Mouse (Mus musculus) kidney, postnatal 4 days (tissue): ENCODE measurements at regions not wholly inside any gene's neighbourhood (a gene's known extent, or its start where the extent isn't known, plus 50 kb on each side); places are given as distances from the start of the nearest gene placed in this dataset.

Source experiments
- DNase-seq, 2 experiments: peaks; one replicate each; pipeline ENCODE4 v3.0.0; 2021; ENCODE audit warnings: mixed read lengths in 2 of 2

GRCm38 (mm10) chr10:92625781-92626180 is 96.4 kb downstream of the Nedd1 start:
- no peak for DNase-seq

GRCm38 (mm10) chr10:92615684-92616379 is 106.4 kb downstream of the Nedd1 start:
- no peak for DNase-seq

- DNase-seq: no peak
These were observed 107.9 kb downstream of the Nedd1 start for GRCm38 (mm10) chr10:92614341-92614740.

- DNase-seq: no peak
These were observed 111.2 kb downstream of the Nedd1 start for GRCm38 (mm10) chr10:92611060-92611459.

- DNase-seq: no peak
These were observed 115.5 kb downstream of the Nedd1 start for GRCm38 (mm10) chr10:92606761-92607160.

- no peak for DNase-seq
These were observed 116.6 kb downstream of the Nedd1 start for GRCm38 (mm10) chr10:92605646-92606045.

GRCm38 (mm10) chr10:92600116-92600515 is 122.1 kb downstream of the Nedd1 start:
- no peak for DNase-seq

- DNase-seq: peak; percentile 28 to 48
These were observed 126.5 kb downstream of the Nedd1 start for GRCm38 (mm10) chr10:92595496-92596355.

GRCm38 (mm10) chr10:92593947-92594460 is 128.2 kb downstream of the Nedd1 start:
- peak; percentile 13 to 27 for DNase-seq

- peak in 1 of 2 experiments; percentile 15 for DNase-seq
These were observed 143.3 kb downstream of the Nedd1 start for GRCm38 (mm10) chr10:92578872-92579271.

GRCm38 (mm10) chr10:92570496-92570895 is 151.7 kb downstream of the Nedd1 start:
- no peak for DNase-seq

GRCm38 (mm10) chr10:92557463-92557862 is 164.8 kb downstream of the Nedd1 start:
- no peak for DNase-seq

- DNase-seq: no peak
These were observed 165.4 kb downstream of the Nedd1 start for GRCm38 (mm10) chr10:92556526-92557422.

GRCm38 (mm10) chr10:92555727-92556525 is 166.3 kb downstream of the Nedd1 start:
- DNase-seq: no peak

- no peak for DNase-seq
These were observed 168.3 kb downstream of the Nedd1 start for GRCm38 (mm10) chr10:92553966-92554365.

- no peak for DNase-seq
These were observed 173.2 kb downstream of the Nedd1 start for GRCm38 (mm10) chr10:92548875-92549586.

- no peak for DNase-seq
These were observed 183.8 kb downstream of the Nedd1 start for GRCm38 (mm10) chr10:92538433-92538832.

- no peak for DNase-seq
These were observed 205.3 kb downstream of the Nedd1 start for GRCm38 (mm10) chr10:92516886-92517285.

- no peak for DNase-seq
These were observed 210.5 kb downstream of the Nedd1 start for GRCm38 (mm10) chr10:92511769-92512168.

GRCm38 (mm10) chr10:92510677-92511076 is 211.5 kb downstream of the Nedd1 start:
- no peak for DNase-seq

GRCm38 (mm10) chr10:92504271-92504670 is 217.9 kb downstream of the Nedd1 start:
- DNase-seq: no peak
